Mouse (Mus musculus): ENCODE measurements around the gene 1700017N19Rik. TPM values are rescaled to one million over a fixed set of nuclear protein-coding genes. Genes with fewer than 3 reads are reported as not detected.

The 1700017N19Rik gene
- total and polyA plus RNA-seq, 3 experiments = not detected

- Histone ChIP-seq H3K36me3 (replicated peaks in 1 of 2; ENCODE audit: control insufficient read depth in 1 of 2, insufficient read depth in 1 of 2, low read length in 1 of 2) (no peaks in the 10 kb centered on the region), H3K9ac (ENCODE audit: insufficient read depth, low read depth) (no peak overlapping the region), H3K4me3 (replicated peaks in 1 of 3; ENCODE audit: low read depth in 2 of 3, low read length in 2 of 3, poor library complexity in 1 of 3) (no peak overlapping the region), H3K4me1 (ENCODE audit: control insufficient read depth in 1 of 2, insufficient read depth in 2 of 2) (no peaks in the 10 kb centered on the region), H3K9me3 (replicated peaks; ENCODE audit: low read length) (peaks cover 10% of the 10 kb centered on the region), H3K79me2 (replicated peaks; ENCODE audit: control insufficient read depth, extremely low read depth, insufficient read depth, poor library complexity, severe bottlenecking) (no peaks in the 10 kb centered on the region), H3K27me3 (replicated peaks) (no peaks in the 10 kb centered on the region), H3K4me2 (ENCODE audit: insufficient read depth, low read depth, poor library complexity, severe bottlenecking) (no peak overlapping the region), H3K27ac (ENCODE audit: insufficient read depth, low read depth) (no peak overlapping the region)
- in situ Hi-C loops (cut with MboI; ENCODE audit: low pct_ligation_motif_present, low pct_unique_long_range_greater_than_20kb, low sequenced_read_pairs) = no loop called here
- dilution Hi-C loops (cut with MboI; ENCODE audit: extremely low pct_ligation_motif_present, extremely low pct_unique_long_range_greater_than_20kb, low sequenced_read_pairs) = no loop called here
- no peak for DNase-seq (ENCODE audit: extremely low read depth)
- no peak for TF ChIP-seq RCOR1 (conservative IDR thresholded peaks at IDR 0.05; ENCODE audit: low read depth, low read length)
- TF ChIP-seq MYC (IDR thresholded peaks at IDR 0.05; ENCODE audit: low read depth, low read length) = no peak
- TF ChIP-seq E2F4 (IDR thresholded peaks at IDR 0.05; ENCODE audit: insufficient replicate concordance, low read depth, low read length) = no peak
- TF ChIP-seq CHD2 (IDR thresholded peaks at IDR 0.05; ENCODE audit: low read length) = no peak
- no peak for TF ChIP-seq ZKSCAN1 (IDR thresholded peaks at IDR 0.05; ENCODE audit: borderline replicate concordance, low read depth, low read length)
- TF ChIP-seq RAD21 (IDR thresholded peaks at IDR 0.05; ENCODE audit: low read depth, low read length) = no peak
- TF ChIP-seq HCFC1 (IDR thresholded peaks at IDR 0.05; ENCODE audit: low read depth, low read length) = no peak
Measured at GRCm38 (mm10) chr10:100654183-100654582, 63.9 kb downstream of the 1700017N19Rik start.

DNA sequence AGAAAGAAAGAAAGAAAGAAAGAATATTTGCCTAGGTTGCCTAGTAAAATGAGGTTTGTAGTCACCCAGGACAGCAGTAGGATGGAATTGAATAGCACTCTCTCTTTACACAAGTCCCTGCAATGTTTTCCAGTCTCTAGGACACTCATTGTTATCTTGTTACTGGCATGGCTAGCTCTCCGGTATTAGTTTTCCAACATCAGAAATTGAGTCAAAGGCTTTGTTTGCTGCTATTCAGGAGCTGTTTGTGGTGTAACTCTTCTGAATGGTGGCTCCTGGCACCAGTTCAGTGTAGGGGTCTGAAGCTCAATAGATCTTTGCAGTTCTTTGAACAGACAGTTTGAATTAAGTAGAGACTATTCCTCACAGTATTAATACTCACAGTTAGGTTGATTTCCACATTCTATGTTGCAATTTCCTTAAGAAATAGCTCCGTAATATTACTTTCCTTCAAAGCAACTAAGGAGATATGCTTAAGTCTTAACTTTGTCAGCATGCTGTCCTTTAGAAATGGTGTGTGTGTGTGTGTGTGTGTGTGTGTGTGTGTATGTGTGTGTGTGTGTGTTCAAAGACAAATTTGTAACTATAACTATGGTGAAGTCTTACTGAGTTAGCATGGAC, 71.8 kb downstream of the 1700017N19Rik start:
- in situ Hi-C loops (cut with MboI; ENCODE audit: low pct_ligation_motif_present, low pct_unique_long_range_greater_than_20kb, low sequenced_read_pairs) = no loop called here
- H3K4me3 ChIP-seq (replicated peaks in 1 of 3; ENCODE audit: low read depth in 2 of 3, low read length in 2 of 3, poor library complexity in 1 of 3) = no peak overlapping the region
- no peaks in the 10 kb centered on the region for H3K27me3 ChIP-seq (replicated peaks)
- no peak for DNase-seq (ENCODE audit: extremely low read depth)
- no peaks in the 10 kb centered on the region for H3K36me3 ChIP-seq (replicated peaks in 1 of 2; ENCODE audit: control insufficient read depth in 1 of 2, insufficient read depth in 1 of 2, low read length in 1 of 2)
- dilution Hi-C loops (cut with MboI; ENCODE audit: extremely low pct_ligation_motif_present, extremely low pct_unique_long_range_greater_than_20kb, low sequenced_read_pairs) = no loop called here
- H3K79me2 ChIP-seq (replicated peaks; ENCODE audit: control insufficient read depth, extremely low read depth, insufficient read depth, poor library complexity, severe bottlenecking) = no peaks in the 10 kb centered on the region
- TF ChIP-seq ZNF384 (IDR thresholded peaks at IDR 0.05; ENCODE audit: low read depth, low read length) (no peak), CHD2 (IDR thresholded peaks at IDR 0.05; ENCODE audit: low read length) (no peak), MXI1 (IDR thresholded peaks at IDR 0.05; ENCODE audit: low read depth, low read length) (no peak), SMC3 (IDR thresholded peaks at IDR 0.05; ENCODE audit: low read depth, low read length) (no peak), KAT2A (IDR thresholded peaks at IDR 0.05; ENCODE audit: insufficient replicate concordance, low read length) (no peak), POLR2AphosphoS2 (IDR thresholded peaks at IDR 0.05; ENCODE audit: low read depth, low read length) (no peak), TBP (conservative IDR thresholded peaks at IDR 0.05; ENCODE audit: low read depth, low read length) (no peak), EP300 (IDR thresholded peaks at IDR 0.05; ENCODE audit: low read length) (no peak), CTCF (conservative IDR thresholded peaks at IDR 0.05 in 1 of 2, IDR thresholded peaks at IDR 0.05 in 1 of 2; ENCODE audit: low read depth in 2 of 2, low read length in 2 of 2) (no peak), ZKSCAN1 (IDR thresholded peaks at IDR 0.05; ENCODE audit: borderline replicate concordance, low read depth, low read length) (no peak), GABPA (IDR thresholded peaks at IDR 0.05; ENCODE audit: insufficient replicate concordance, low read depth, low read length) (no peak), CHD1 (IDR thresholded peaks at IDR 0.05; ENCODE audit: low read depth, low read length) (no peak), PAX5 (IDR thresholded peaks at IDR 0.05; ENCODE audit: low read length) (no peak), ETS1 (conservative IDR thresholded peaks at IDR 0.05; ENCODE audit: low read depth, low read length) (no peak), NRF1 (IDR thresholded peaks at IDR 0.05; ENCODE audit: low read depth, low read length) (no peak)
- no peak overlapping the region for H3K27ac ChIP-seq (ENCODE audit: insufficient read depth, low read depth)
- no peak overlapping the region for H3K4me2 ChIP-seq (ENCODE audit: insufficient read depth, low read depth, poor library complexity, severe bottlenecking)
- H3K9me3 ChIP-seq (replicated peaks; ENCODE audit: low read length) = peaks cover 24% of the 10 kb centered on the region
- H3K9ac ChIP-seq (ENCODE audit: insufficient read depth, low read depth) = no peak overlapping the region
- H3K4me1 ChIP-seq (ENCODE audit: control insufficient read depth in 1 of 2, insufficient read depth in 2 of 2) = no peaks in the 10 kb centered on the region

Other genes starting within 250 kb of the 1700017N19Rik start
- not detected in 2 replicates for gene Gm4302, start 249.6 kb upstream of the 1700017N19Rik start, total RNA-seq (2012; rRNA removed)
- not detected in 2 replicates for gene Gm4302, start 249.6 kb upstream of the 1700017N19Rik start, total RNA-seq (2014; rRNA removed)
- gene Gm4302, start 249.6 kb upstream of the 1700017N19Rik start, polyA plus RNA-seq (2012; ENCODE audit: insufficient read length, low read depth) = not detected in 2 replicates
- gene Gm4303, start 244.5 kb upstream of the 1700017N19Rik start, total RNA-seq (2012; rRNA removed) = not detected in 2 replicates
- not detected in 2 replicates for gene Gm4303, start 244.5 kb upstream of the 1700017N19Rik start, total RNA-seq (2014; rRNA removed)
- not detected in 2 replicates for gene Gm4303, start 244.5 kb upstream of the 1700017N19Rik start, polyA plus RNA-seq (2012; ENCODE audit: insufficient read length, low read depth)
- gene Gm4305, start 239.4 kb upstream of the 1700017N19Rik start, total RNA-seq (2012; rRNA removed) = not detected in 2 replicates
- gene Gm4305, start 239.4 kb upstream of the 1700017N19Rik start, total RNA-seq (2014; rRNA removed) = not detected in 2 replicates
- not detected in 2 replicates for gene Gm4305, start 239.4 kb upstream of the 1700017N19Rik start, polyA plus RNA-seq (2012; ENCODE audit: insufficient read length, low read depth)
- not detected in 2 replicates for gene Gm4307, start 229.1 kb upstream of the 1700017N19Rik start, total RNA-seq (2012; rRNA removed)
- gene Gm4307, start 229.1 kb upstream of the 1700017N19Rik start, total RNA-seq (2014; rRNA removed) = not detected in 2 replicates
- not detected in 2 replicates for gene Gm4307, start 229.1 kb upstream of the 1700017N19Rik start, polyA plus RNA-seq (2012; ENCODE audit: insufficient read length, low read depth)
- gene Gm4312, start 207.9 kb upstream of the 1700017N19Rik start, total RNA-seq (2012; rRNA removed) = not detected in 2 replicates
- not detected in 2 replicates for gene Gm4312, start 207.9 kb upstream of the 1700017N19Rik start, total RNA-seq (2014; rRNA removed)
- gene Gm4312, start 207.9 kb upstream of the 1700017N19Rik start, polyA plus RNA-seq (2012; ENCODE audit: insufficient read length, low read depth) = not detected in 2 replicates
- not detected in 2 replicates for gene Tmtc3, start 103.1 kb upstream of the 1700017N19Rik start, total RNA-seq (2012; rRNA removed)
- gene Tmtc3, start 103.1 kb upstream of the 1700017N19Rik start, total RNA-seq (2014; rRNA removed) = not detected in 2 replicates
- gene Tmtc3, start 103.1 kb upstream of the 1700017N19Rik start, polyA plus RNA-seq (2012; ENCODE audit: insufficient read length, low read depth) = not detected in 2 replicates
- gene Cep290, start 102.9 kb upstream of the 1700017N19Rik start, total RNA-seq (2012; rRNA removed) = 0.30 and 0.67 TPM in 2 replicates
- gene Cep290, start 102.9 kb upstream of the 1700017N19Rik start, total RNA-seq (2014; rRNA removed) = not detected in 2 replicates
- gene Cep290, start 102.9 kb upstream of the 1700017N19Rik start, polyA plus RNA-seq (2012; ENCODE audit: insufficient read length, low read depth) = not detected in 2 replicates
- gene 4930430F08Rik, start 61 bp upstream of the 1700017N19Rik start, total RNA-seq (2012; rRNA removed) = not detected in 2 replicates
- not detected in 2 replicates for gene 4930430F08Rik, start 61 bp upstream of the 1700017N19Rik start, total RNA-seq (2014; rRNA removed)
- not detected in 2 replicates for gene 4930430F08Rik, start 61 bp upstream of the 1700017N19Rik start, polyA plus RNA-seq (2012; ENCODE audit: insufficient read length, low read depth)